Mouse (Mus musculus): ENCODE results near the gene Clybl. TPM values are rescaled to one million over a fixed set of nuclear protein-coding genes. Genes with fewer than 3 reads are reported as not detected.

Gene Clybl
- total and polyA plus RNA-seq, 3 experiments = 16.5 to 25.7 (median 18.7) TPM

DNA sequence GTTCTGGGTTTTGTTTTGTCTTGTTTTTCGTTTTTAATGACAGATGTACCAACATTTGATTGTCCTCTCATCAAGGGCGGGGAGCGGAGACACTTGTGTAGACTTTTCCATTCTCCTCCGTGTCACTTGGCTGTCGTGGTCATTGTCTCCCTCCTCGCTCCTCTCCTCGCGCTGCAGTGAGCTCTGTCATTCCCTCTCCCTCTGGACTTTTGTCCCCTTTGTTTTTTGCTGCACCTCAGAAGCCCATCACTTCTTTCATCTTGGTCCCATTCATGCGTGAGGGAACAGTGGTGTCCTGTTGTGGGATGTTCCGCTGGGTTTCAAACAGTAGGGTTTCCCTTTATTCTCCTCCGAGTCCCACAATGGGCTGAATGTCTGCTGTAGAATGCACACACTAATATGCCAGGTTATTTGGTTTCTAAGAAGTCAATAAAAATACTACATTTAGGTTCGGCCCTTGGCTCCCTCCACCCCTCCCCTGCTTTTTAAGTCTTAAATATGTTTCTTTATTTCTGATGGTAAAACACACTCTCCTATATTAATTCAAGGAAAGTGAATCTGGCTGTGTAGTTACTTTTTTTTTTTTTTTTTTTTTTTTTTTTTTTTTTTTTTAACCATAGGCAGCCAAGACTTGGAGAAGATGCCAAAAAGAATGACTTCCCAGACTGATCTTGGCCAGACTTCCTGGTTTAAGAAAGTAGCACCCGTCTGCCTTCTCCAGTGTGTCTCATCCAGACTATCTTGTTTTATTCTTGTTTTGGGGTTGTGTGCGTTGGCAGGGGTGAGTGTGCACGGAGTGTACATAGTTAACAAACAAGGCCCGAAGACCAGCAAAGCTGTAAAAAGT is 98.2 kb downstream of the Clybl start:
- Histone ChIP-seq H3K4me1 (ENCODE audit: control insufficient read depth in 1 of 2, insufficient read depth in 2 of 2) (0 out of 4 replicates have a peak, but pooled peaks cover 0 to 2% of the 10 kb centered on the region in 2 experiments), H3K4me2 (ENCODE audit: insufficient read depth, low read depth, poor library complexity, severe bottlenecking) (no peak overlapping the region), H3K27ac (ENCODE audit: insufficient read depth, low read depth) (no peak overlapping the region), H3K4me3 (replicated peaks in 1 of 3; ENCODE audit: low read depth in 2 of 3, low read length in 2 of 3, poor library complexity in 1 of 3) (no peak overlapping the region), H3K27me3 (replicated peaks) (no peaks in the 10 kb centered on the region), H3K9ac (ENCODE audit: insufficient read depth, low read depth) (no peak overlapping the region), H3K36me3 (replicated peaks in 1 of 2; ENCODE audit: control insufficient read depth in 1 of 2, insufficient read depth in 1 of 2, low read length in 1 of 2) (no peaks in the 10 kb centered on the region), H3K9me3 (replicated peaks; ENCODE audit: low read length) (no peaks in the 10 kb centered on the region), H3K79me2 (replicated peaks; ENCODE audit: control insufficient read depth, extremely low read depth, insufficient read depth, poor library complexity, severe bottlenecking) (no peaks in the 10 kb centered on the region)
- no peak for DNase-seq (ENCODE audit: extremely low read depth)
- dilution Hi-C loops (cut with MboI; ENCODE audit: extremely low pct_ligation_motif_present, extremely low pct_unique_long_range_greater_than_20kb, low sequenced_read_pairs) (no loop called here), in situ Hi-C loops (cut with MboI; ENCODE audit: low pct_ligation_motif_present, low pct_unique_long_range_greater_than_20kb, low sequenced_read_pairs) (no loop called here)
- TF ChIP-seq NELFE (IDR thresholded peaks at IDR 0.05; ENCODE audit: low read depth, low read length) (no peak), BHLHE40 (IDR thresholded peaks at IDR 0.05; ENCODE audit: low read depth, low read length) (no peak), POLR2A (IDR thresholded peaks at IDR 0.05; ENCODE audit: low read depth, low read length) (no peak), TBP (conservative IDR thresholded peaks at IDR 0.05; ENCODE audit: low read depth, low read length) (no peak), ZC3H11A (IDR thresholded peaks at IDR 0.05; ENCODE audit: low read depth, low read length) (no peak), ZKSCAN1 (IDR thresholded peaks at IDR 0.05; ENCODE audit: borderline replicate concordance, low read depth, low read length) (no peak), UBTF (IDR thresholded peaks at IDR 0.05; ENCODE audit: low read depth, low read length) (no peak), SIN3A (IDR thresholded peaks at IDR 0.05; ENCODE audit: low read length) (no peak), MEF2A (IDR thresholded peaks at IDR 0.05; ENCODE audit: borderline replicate concordance, low read depth, low read length) (no peak), RAD21 (IDR thresholded peaks at IDR 0.05; ENCODE audit: low read depth, low read length) (no peak), GABPA (IDR thresholded peaks at IDR 0.05; ENCODE audit: insufficient replicate concordance, low read depth, low read length) (no peak), KAT2A (IDR thresholded peaks at IDR 0.05; ENCODE audit: insufficient replicate concordance, low read length) (no peak), MAX (IDR thresholded peaks at IDR 0.05; ENCODE audit: low read length) (no peak), JUN (IDR thresholded peaks at IDR 0.05; ENCODE audit: insufficient read depth, low read depth, low read length) (no peak), HCFC1 (IDR thresholded peaks at IDR 0.05; ENCODE audit: low read depth, low read length) (no peak), USF1 (IDR thresholded peaks at IDR 0.05; ENCODE audit: low read depth, low read length) (no peak), CHD2 (IDR thresholded peaks at IDR 0.05; ENCODE audit: low read length) (no peak), IRF4 (IDR thresholded peaks at IDR 0.05; ENCODE audit: low read depth, low read length) (no peak), E2F4 (IDR thresholded peaks at IDR 0.05; ENCODE audit: insufficient replicate concordance, low read depth, low read length) (no peak), MAFK (IDR thresholded peaks at IDR 0.05; ENCODE audit: insufficient replicate concordance, low read length) (no peak)

All from CH12.LX (cell line).